ENCODE assay signal across 13 mouse cellular contexts in genomic region chr5:136886957-136887356, GRCm38 (mm10). TPM values are rescaled to one million over a fixed set of nuclear protein-coding genes. Genes with fewer than 3 reads are reported as not detected.
DNase-seq lines count a peak whose midpoint lies in the region; ATAC-seq lines count a peak whose summit lies in the region.
"Had no signal": no experiment of that assay in that cellular context is flagged by ENCODE, and none has a peak within 500 bp of the region (broad histone marks: within the 10 kb centered on the region; RNA-seq: fewer than 3 reads in every experiment).

No protein-coding gene starts in this region.

- H3K9me3 ChIP-seq in hindbrain, embryonic 15.5 days = no peaks in the 10 kb centered on the region
- H3K9me3 ChIP-seq in hindbrain, embryonic 14.5 days (ENCODE audit: control insufficient read depth, low read length) = no peaks in the 10 kb centered on the region
- no peaks in the 10 kb centered on the region for H3K9me3 ChIP-seq in embryonic facial prominence, embryonic 15.5 days (replicated peaks)
- H3K9me3 ChIP-seq: hindbrain, embryonic 13.5 days had no signal

- H3K27me3 ChIP-seq in hindbrain, embryonic 15.5 days = peaks cover 10% of the 10 kb centered on the region
- peaks cover 21% of the 10 kb centered on the region for H3K27me3 ChIP-seq in hindbrain, embryonic 14.5 days (ENCODE audit: control insufficient read depth, insufficient read depth, low read length)
- H3K27me3 ChIP-seq in embryonic facial prominence, embryonic 15.5 days = peaks cover 3% of the 10 kb centered on the region; the same call in 1 of the 2 replicates

- no peak for ATAC-seq in hindbrain, embryonic 15.5 days (ENCODE audit: low FRiP score, low read depth)
- no peak for ATAC-seq in hindbrain, embryonic 14.5 days (ENCODE audit: low FRiP score)
- ATAC-seq in embryonic facial prominence, embryonic 15.5 days (ENCODE audit: insufficient number of reproducible peaks, low FRiP score, low TSS enrichment, low read depth) = no peak
- ATAC-seq in megakaryocyte-erythroid progenitor cell, adult 5-6 weeks (replicated peaks; ENCODE audit: low FRiP score, low TSS enrichment, poor library complexity, severe bottlenecking) = no peak

- no peak overlapping the region for H3K4me2 ChIP-seq in hindbrain, embryonic 15.5 days
- no peak overlapping the region for H3K4me2 ChIP-seq in hindbrain, embryonic 14.5 days (replicated peaks)
- no peak overlapping the region; the same call in 1 of the 2 replicates for H3K4me2 ChIP-seq in embryonic facial prominence, embryonic 15.5 days (replicated peaks)
- H3K4me2 ChIP-seq: hindbrain, embryonic 13.5 days had no signal

- no peak overlapping the region for H3K4me3 ChIP-seq in hindbrain, embryonic 15.5 days
- no peak overlapping the region for H3K4me3 ChIP-seq in hindbrain, embryonic 14.5 days (replicated peaks; ENCODE audit: low read length)
- H3K4me3 ChIP-seq in embryonic facial prominence, embryonic 15.5 days (replicated peaks) = no peak overlapping the region
- H3K4me3 ChIP-seq: hindbrain, embryonic 13.5 days had no signal

- peaks cover 17% of the 10 kb centered on the region for H3K4me1 ChIP-seq in hindbrain, embryonic 15.5 days (replicated peaks)
- H3K4me1 ChIP-seq in hindbrain, embryonic 14.5 days (replicated peaks; ENCODE audit: control insufficient read depth, insufficient read depth, low read length) = peaks cover 8% of the 10 kb centered on the region; the same call in 1 of the 2 replicates
- peaks cover 36% of the 10 kb centered on the region for H3K4me1 ChIP-seq in embryonic facial prominence, embryonic 15.5 days

- H3K9ac ChIP-seq in hindbrain, embryonic 15.5 days = no peak overlapping the region
- H3K9ac ChIP-seq in hindbrain, embryonic 14.5 days = no peak overlapping the region
- no peak overlapping the region for H3K9ac ChIP-seq in embryonic facial prominence, embryonic 15.5 days
- H3K9ac ChIP-seq: hindbrain, embryonic 13.5 days had no signal

- 33% methylated on average over 7 of the region's 7 CpGs for WGBS in hindbrain, embryonic 15.5 days
- WGBS in hindbrain, embryonic 14.5 days = 36% methylated on average over 7 of the region's 7 CpGs
- WGBS in embryonic facial prominence, embryonic 15.5 days = 15% methylated on average over 7 of the region's 7 CpGs

- DNase-seq in hindbrain, embryonic 14.5 days (ENCODE audit: low spot score) = no peak
- peak; percentile 61 for DNase-seq in testis, postnatal 10 days (ENCODE audit: low spot score)
- no peak for DNase-seq in testis, postnatal 14 days (ENCODE audit: low spot score)
- no peak for DNase-seq in left cerebral cortex, adult 18-20 months (ENCODE audit: low spot score in 2 of 2)
- DNase-seq: cerebellum, adult 2 months; layer of hippocampus, adult 9-11 months; retina, postnatal 1 day; thymus, postnatal 4 days had no signal

- H3K27ac ChIP-seq in hindbrain, embryonic 15.5 days (replicated peaks) = 0 out of 2 replicates have a peak overlapping the region, but pooled peaks have one; percentile 11
- H3K27ac ChIP-seq in hindbrain, embryonic 14.5 days = no peak overlapping the region
- H3K27ac ChIP-seq in embryonic facial prominence, embryonic 15.5 days (replicated peaks) = peak overlapping the region; percentile 85
- H3K27ac ChIP-seq: hindbrain, embryonic 13.5 days had no signal

- no peaks in the 10 kb centered on the region for H3K36me3 ChIP-seq in hindbrain, embryonic 15.5 days
- no peaks in the 10 kb centered on the region for H3K36me3 ChIP-seq in hindbrain, embryonic 14.5 days (replicated peaks; ENCODE audit: control insufficient read depth, insufficient read depth)
- H3K36me3 ChIP-seq in embryonic facial prominence, embryonic 15.5 days = no peaks in the 10 kb centered on the region
- H3K36me3 ChIP-seq: hindbrain, embryonic 13.5 days had no signal

RNA-seq across cellular contexts. Expression of gene Col26a1, which starts 3.9 kb away (rescaled TPM):
- 37.8 and 41.8 TPM in 2 replicates for polyA plus RNA-seq in hindbrain, embryonic 15.5 days (2015; fragmentation: Nextera tagmentation; extraction: Ambion mirVana)
- polyA plus RNA-seq in hindbrain, embryonic 14.5 days (2014; fragmentation: Nextera tagmentation; extraction: Ambion mirVana) = 21.7 and 27.5 TPM in 2 replicates
- polyA plus RNA-seq in embryonic facial prominence, embryonic 15.5 days (2015; fragmentation: Nextera tagmentation; extraction: Ambion mirVana) = 247 and 258 TPM in 2 replicates
- 1 to 10 TPM; 7.3 to 8.8 TPM for total RNA-seq in left cerebral cortex, adult 18-20 months (2021)
- not detected in 2 replicates for total RNA-seq in megakaryocyte-erythroid progenitor cell, adult 5-6 weeks (2014; fragmentation: Nextera tagmentation)
- total RNA-seq in megakaryocyte-erythroid progenitor cell, adult 5-6 weeks (2017) = not detected in 2 replicates
- total RNA-seq: liver, adult 2 months had no signal
- polyA plus RNA-seq: liver, adult 2 months had no signal

RNA-seq across cellular contexts. Expression of gene Ift22, which starts 21.0 kb away (rescaled TPM):
- 129 and 131 TPM in 2 replicates for polyA plus RNA-seq in hindbrain, embryonic 15.5 days (2015; fragmentation: Nextera tagmentation; extraction: Ambion mirVana)
- polyA plus RNA-seq in hindbrain, embryonic 14.5 days (2014; fragmentation: Nextera tagmentation; extraction: Ambion mirVana) = 118 and 133 TPM in 2 replicates
- 76.5 and 104 TPM in 2 replicates for polyA plus RNA-seq in embryonic facial prominence, embryonic 15.5 days (2015; fragmentation: Nextera tagmentation; extraction: Ambion mirVana)
- 10 to 100 TPM; 97.1 to 99.0 TPM for total RNA-seq in left cerebral cortex, adult 18-20 months (2021)
- 12.1 and 17.4 TPM in 2 replicates for total RNA-seq in megakaryocyte-erythroid progenitor cell, adult 5-6 weeks (2014; fragmentation: Nextera tagmentation)
- total RNA-seq in megakaryocyte-erythroid progenitor cell, adult 5-6 weeks (2017) = 1.5 and 5.4 TPM in 2 replicates
